Mouse (Mus musculus) liver, postnatal 0 days (tissue): ENCODE data around the gene Tut4.

Source experiments
- CTCF ChIP-seq: sonication (generic); IDR thresholded peaks from 2 replicates; pipeline ENCODE4 v1.5.1; 2016; ENCODE audit warnings: antibody characterized with exemption, low read depth
- EP300 ChIP-seq: IDR thresholded peaks from 2 replicates; pipeline ENCODE4 v1.6.1; 2016; ENCODE audit warnings: antibody characterized with exemption, low read depth, mild to moderate bottlenecking

DNA sequence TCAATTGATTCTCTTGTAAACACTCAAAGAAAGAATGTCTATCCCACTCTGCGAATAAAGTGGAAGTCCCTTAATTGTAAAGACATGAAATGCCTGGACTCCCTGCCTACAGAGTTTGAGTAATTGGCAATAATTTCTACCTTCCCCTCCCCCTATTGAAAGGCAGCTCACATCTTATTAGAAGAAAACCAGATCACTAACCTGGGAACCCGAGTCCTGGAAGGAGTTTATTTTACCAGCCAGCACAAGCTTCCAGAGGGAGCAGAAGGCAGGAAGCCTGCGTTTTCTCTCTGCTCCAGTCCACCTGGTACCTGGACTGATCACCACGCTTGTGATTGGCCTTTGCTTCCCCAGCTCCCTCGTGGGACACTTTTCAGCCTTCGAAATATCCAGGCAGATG, 25.9 kb upstream of the Tut4 start:
- no peak for TF ChIP-seq CTCF
- no peak for TF ChIP-seq EP300
